Mouse (Mus musculus): Measurements from ENCODE around the gene Npvf.
"Not testable (repeated sequence)": the region's sequence is repeated elsewhere in the genome, so short reads cannot be mapped to it uniquely, and the experiment has no call there.

The Npvf gene

GRCm38 (mm10) chr6:50640377-50640776 lies 13.9 kb downstream of the Npvf start:
- ATAC-seq (ENCODE audit: low TSS enrichment), result no peak

- no peak for ATAC-seq (ENCODE audit: low TSS enrichment)
Observed at GRCm38 (mm10) chr6:50639656-50640055, 14.6 kb downstream of the Npvf start.

DNA sequence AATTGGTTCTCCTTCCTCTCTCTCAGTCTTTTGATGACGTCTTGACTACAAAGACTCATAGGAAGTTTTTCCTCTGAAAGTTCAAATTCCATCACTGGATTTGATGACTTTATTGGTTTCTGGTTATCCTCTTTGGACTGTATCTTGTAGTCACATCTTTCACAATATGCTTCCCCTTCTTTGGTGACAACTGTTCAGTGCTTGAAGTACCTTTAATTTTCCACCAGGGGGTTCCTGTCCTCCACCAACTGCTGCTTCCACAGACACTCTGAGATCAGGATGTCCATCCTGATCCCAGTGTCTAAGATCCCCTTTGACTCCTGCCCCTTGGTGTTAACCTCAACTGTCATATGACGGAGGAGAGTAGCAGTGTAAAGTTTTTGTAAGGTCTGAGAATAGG lies 28.1 kb downstream of the Npvf start:
- not testable (repeated sequence) for ATAC-seq (ENCODE audit: low TSS enrichment)

GRCm38 (mm10) chr6:50618273-50618672 lies 36.0 kb downstream of the Npvf start:
- not testable (repeated sequence) for ATAC-seq (ENCODE audit: low TSS enrichment)

- ATAC-seq (ENCODE audit: low TSS enrichment), result no peak
Observed at GRCm38 (mm10) chr6:50601620-50602019, 52.6 kb downstream of the Npvf start.
